Mouse (Mus musculus): ENCODE measurements around the gene Ttc7. TPM values are rescaled to one million over a fixed set of nuclear protein-coding genes. Genes with fewer than 3 reads are reported as not detected.

The Ttc7 gene
- polyA plus RNA-seq, 1 experiment from 2014 or later = 3.6 TPM

- Histone ChIP-seq H3K27ac (ENCODE audit: low read depth) (peak overlapping the region; percentile 24; the same call in 1 of the 2 replicates), H3K4me1 (ENCODE audit: insufficient read depth) (0 out of 2 replicates have a peak, but pooled peaks cover 7% of the 10 kb centered on the region)
- ATAC-seq (ENCODE audit: insufficient read depth) = no peak
These were observed 85.0 kb downstream of the Ttc7 start for GRCm38 (mm10) chr17:87367640-87368039.

GRCm38 (mm10) chr17:87368481-87368880 is 85.8 kb downstream of the Ttc7 start:
- 0 out of 2 replicates have a peak, but pooled peaks cover 7% of the 10 kb centered on the region for H3K4me1 ChIP-seq (ENCODE audit: insufficient read depth)
- H3K27me3 ChIP-seq (ENCODE audit: insufficient read depth, low read length) = no peaks in the 10 kb centered on the region
- no peak overlapping the region for H3K4me3 ChIP-seq (ENCODE audit: low read depth, low read length)
- ATAC-seq (ENCODE audit: insufficient read depth) (no peak), DNase-seq (no peak)
- H3K9me3 ChIP-seq (ENCODE audit: low read depth, low read length) = no peaks in the 10 kb centered on the region
- H3K9ac ChIP-seq = no peak overlapping the region
- 89% methylated on average over 10 of the region's 10 CpGs for WGBS
- no peak overlapping the region; the same call in 1 of the 2 replicates for H3K27ac ChIP-seq (ENCODE audit: low read depth)
- TF ChIP-seq CTCF (IDR thresholded peaks at IDR 0.05; ENCODE audit: low read depth) = no peak
- no peaks in the 10 kb centered on the region for H3K36me3 ChIP-seq (ENCODE audit: insufficient read depth)
- no peak overlapping the region for H3K4me2 ChIP-seq

More at GRCm38 (mm10) chr17:87367640-87368039, 85.0 kb downstream of the Ttc7 start:
- 50% methylated on average over 3 of the region's 3 CpGs for WGBS
- Histone ChIP-seq H3K27me3 (ENCODE audit: insufficient read depth, low read length) (no peaks in the 10 kb centered on the region), H3K9ac (no peak overlapping the region), H3K9me3 (ENCODE audit: low read depth, low read length) (no peaks in the 10 kb centered on the region), H3K36me3 (ENCODE audit: insufficient read depth) (no peaks in the 10 kb centered on the region), H3K4me3 (ENCODE audit: low read depth, low read length) (no peak overlapping the region), H3K4me2 (no peak overlapping the region)
- no peak for DNase-seq
- no peak for TF ChIP-seq CTCF (IDR thresholded peaks at IDR 0.05; ENCODE audit: low read depth)

- ATAC-seq (ENCODE audit: insufficient read depth) (no peak), DNase-seq (peak; percentile 29)
- WGBS = 65% methylated on average over 18 of the region's 18 CpGs
- Histone ChIP-seq H3K4me1 (ENCODE audit: insufficient read depth) (0 out of 2 replicates have a peak, but pooled peaks cover 7% of the 10 kb centered on the region), H3K27me3 (ENCODE audit: insufficient read depth, low read length) (no peaks in the 10 kb centered on the region), H3K27ac (ENCODE audit: low read depth) (no peak overlapping the region), H3K9ac (no peak overlapping the region), H3K4me2 (no peak overlapping the region), H3K4me3 (ENCODE audit: low read depth, low read length) (no peak overlapping the region), H3K9me3 (ENCODE audit: low read depth, low read length) (no peaks in the 10 kb centered on the region), H3K36me3 (ENCODE audit: insufficient read depth) (no peaks in the 10 kb centered on the region)
- TF ChIP-seq CTCF (IDR thresholded peaks at IDR 0.05; ENCODE audit: low read depth) = no peak
These were observed 86.6 kb downstream of the Ttc7 start for GRCm38 (mm10) chr17:87369270-87369759.

- Histone ChIP-seq H3K4me3 (ENCODE audit: low read depth, low read length) (no peak overlapping the region), H3K9me3 (ENCODE audit: low read depth, low read length) (no peaks in the 10 kb centered on the region), H3K4me2 (no peak overlapping the region), H3K27ac (ENCODE audit: low read depth) (no peak overlapping the region), H3K27me3 (ENCODE audit: insufficient read depth, low read length) (no peaks in the 10 kb centered on the region), H3K9ac (no peak overlapping the region), H3K36me3 (ENCODE audit: insufficient read depth) (no peaks in the 10 kb centered on the region), H3K4me1 (ENCODE audit: insufficient read depth) (peaks cover 12% of the 10 kb centered on the region; the same call in 1 of the 2 replicates)
- WGBS = 82% methylated on average over 7 of the region's 7 CpGs
- DNase-seq (no peak), ATAC-seq (ENCODE audit: insufficient read depth) (no peak)
- no peak for TF ChIP-seq CTCF (IDR thresholded peaks at IDR 0.05; ENCODE audit: low read depth)
These were observed 89.5 kb downstream of the Ttc7 start for GRCm38 (mm10) chr17:87372189-87372588.

GRCm38 (mm10) chr17:87373327-87373726 is 90.6 kb downstream of the Ttc7 start:
- WGBS = 75% methylated on average over 9 of the region's 9 CpGs
- H3K4me2 ChIP-seq = no peak overlapping the region
- TF ChIP-seq CTCF (IDR thresholded peaks at IDR 0.05; ENCODE audit: low read depth) = no peak
- H3K9ac ChIP-seq = no peak overlapping the region
- no peak for DNase-seq
- peaks cover 11% of the 10 kb centered on the region for H3K4me1 ChIP-seq (ENCODE audit: insufficient read depth)
- no peak overlapping the region for H3K4me3 ChIP-seq (ENCODE audit: low read depth, low read length)
- no peaks in the 10 kb centered on the region for H3K36me3 ChIP-seq (ENCODE audit: insufficient read depth)
- no peak for ATAC-seq (ENCODE audit: insufficient read depth)
- H3K27me3 ChIP-seq (ENCODE audit: insufficient read depth, low read length) = no peaks in the 10 kb centered on the region
- no peak overlapping the region for H3K27ac ChIP-seq (ENCODE audit: low read depth)
- no peaks in the 10 kb centered on the region for H3K9me3 ChIP-seq (ENCODE audit: low read depth, low read length)

GRCm38 (mm10) chr17:87375941-87376511 is 93.3 kb downstream of the Ttc7 start:
- Histone ChIP-seq H3K4me3 (ENCODE audit: low read depth, low read length) (no peak overlapping the region), H3K9ac (no peak overlapping the region), H3K9me3 (ENCODE audit: low read depth, low read length) (no peaks in the 10 kb centered on the region), H3K27me3 (ENCODE audit: insufficient read depth, low read length) (no peaks in the 10 kb centered on the region), H3K4me2 (no peak overlapping the region), H3K4me1 (ENCODE audit: insufficient read depth) (peaks cover 21% of the 10 kb centered on the region), H3K27ac (ENCODE audit: low read depth) (peak overlapping the region; percentile 92), H3K36me3 (ENCODE audit: insufficient read depth) (no peaks in the 10 kb centered on the region)
- ATAC-seq (ENCODE audit: insufficient read depth) (peak; percentile 82), DNase-seq (peak; percentile 83)
- TF ChIP-seq CTCF (IDR thresholded peaks at IDR 0.05; ENCODE audit: low read depth) = no peak
- 14% methylated on average over 10 of the region's 10 CpGs for WGBS

GRCm38 (mm10) chr17:87376831-87377471 is 94.3 kb downstream of the Ttc7 start:
- H3K9ac ChIP-seq = no peak overlapping the region

More at GRCm38 (mm10) chr17:87376831-87377471, 94.3 kb downstream of the Ttc7 start:
- Histone ChIP-seq H3K4me3 (ENCODE audit: low read depth, low read length) (no peak overlapping the region), H3K4me1 (ENCODE audit: insufficient read depth) (peaks cover 21% of the 10 kb centered on the region), H3K27ac (ENCODE audit: low read depth) (peak overlapping the region; percentile 92), H3K36me3 (ENCODE audit: insufficient read depth) (no peaks in the 10 kb centered on the region), H3K27me3 (ENCODE audit: insufficient read depth, low read length) (no peaks in the 10 kb centered on the region), H3K9me3 (ENCODE audit: low read depth, low read length) (no peaks in the 10 kb centered on the region), H3K4me2 (no peak overlapping the region)
- 74% methylated on average over 6 of the region's 6 CpGs for WGBS
- ATAC-seq (ENCODE audit: insufficient read depth) (no peak), DNase-seq (no peak)
- TF ChIP-seq CTCF (IDR thresholded peaks at IDR 0.05; ENCODE audit: low read depth) = no peak

Measured in lung, embryonic 14.5 days (tissue).